Mouse (Mus musculus) neutrophil, adult 5-6 weeks (primary cell): Measurements from ENCODE around the gene Gga1. TPM values are rescaled to one million over a fixed set of nuclear protein-coding genes. Genes with fewer than 3 reads are reported as not detected.
A peak's percentile ranks its signal among the peaks of the same experiment; 100 is the strongest.

ENCODE experiments used
- ATAC-seq: fragments of 151-379, 151-347 bp; 2 replicates; pipeline ENCODE4 v1.8.0; 2017; ENCODE audit warnings: mild to moderate bottlenecking, moderate TSS enrichment; ENCODE audit not compliant: insufficient number of reproducible peaks, poor library complexity, low FRiP score, severe bottlenecking; ENCODE audit errors: extremely low read depth
- total RNA-seq: library from RNA; stranded (forward); fragments of 200-1000 nt; gene quantifications from 2 replicates; pipeline ENCODE4 v1.2.3, GENCODE M21; 2017

Gga1 gene
- total RNA-seq, result 37.2 and 39.5 TPM in 2 replicates

DNA sequence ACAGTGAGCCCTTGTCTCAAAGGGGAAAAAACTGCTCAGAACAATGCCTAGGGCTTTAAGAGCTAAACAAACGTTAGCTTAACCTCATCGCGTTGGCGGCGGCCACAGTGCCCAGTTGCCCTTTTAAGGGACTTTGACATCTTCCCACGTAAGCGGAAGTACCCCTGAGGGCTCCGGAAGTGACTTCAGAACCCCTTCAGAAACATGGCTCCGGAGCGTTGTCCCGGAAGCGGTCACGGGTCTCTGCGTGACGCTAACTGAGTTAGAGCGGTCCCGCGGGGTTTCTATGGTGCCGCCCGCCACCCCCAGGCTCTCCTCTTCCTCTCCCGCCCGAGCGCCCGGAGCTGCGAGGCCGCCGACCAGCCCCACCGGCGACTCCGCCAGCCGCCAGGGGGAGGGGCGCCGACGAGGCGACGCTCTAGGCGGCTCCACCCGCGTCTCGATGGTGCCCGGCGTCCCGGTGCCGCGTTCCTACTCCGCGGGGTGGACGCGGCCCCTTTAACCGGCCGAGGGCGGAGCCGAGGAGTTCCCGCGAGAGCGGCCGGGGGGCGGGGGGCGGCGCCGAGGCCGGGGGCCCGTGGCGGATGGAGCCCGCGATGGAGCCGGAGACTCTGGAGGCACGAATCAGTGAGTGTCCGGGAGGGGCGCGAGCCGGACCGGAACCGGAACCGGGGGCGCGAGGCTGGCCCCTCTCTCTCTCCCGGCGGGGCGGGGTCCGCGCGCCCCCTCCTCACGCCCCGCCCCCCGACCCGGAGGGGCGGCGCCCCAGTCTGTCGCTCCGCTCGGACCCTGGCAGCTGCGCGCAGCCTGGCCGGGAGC, at the start of gene Gga1:
Gene Gga1 (plus strand): TSS at position 200 of the 819 bp plus-strand sequence.
- ATAC-seq, result peak; percentile 80

DNA sequence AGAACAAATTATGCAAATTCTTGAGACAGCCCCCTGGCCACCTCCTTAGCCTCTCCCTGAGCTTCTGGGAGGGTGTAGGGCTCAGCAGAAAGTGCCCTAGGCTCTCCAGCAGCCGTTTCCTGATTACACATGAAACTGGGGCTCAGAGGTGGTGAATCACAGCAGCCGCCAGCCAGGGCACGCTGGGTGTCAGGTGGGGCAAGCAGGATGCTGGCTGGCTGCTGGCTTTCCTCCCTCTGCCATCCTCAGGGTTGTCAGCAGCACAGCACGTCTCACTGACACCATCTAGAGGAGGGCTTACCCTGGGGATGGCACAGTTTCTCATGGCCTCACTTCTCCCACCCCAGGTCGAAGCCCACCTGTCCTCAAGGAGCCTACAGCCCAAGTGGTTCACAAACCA, 48.7 kb upstream of the Gga1 start:
- ATAC-seq, result no peak; the same call in 1 of the 2 replicates

DNA sequence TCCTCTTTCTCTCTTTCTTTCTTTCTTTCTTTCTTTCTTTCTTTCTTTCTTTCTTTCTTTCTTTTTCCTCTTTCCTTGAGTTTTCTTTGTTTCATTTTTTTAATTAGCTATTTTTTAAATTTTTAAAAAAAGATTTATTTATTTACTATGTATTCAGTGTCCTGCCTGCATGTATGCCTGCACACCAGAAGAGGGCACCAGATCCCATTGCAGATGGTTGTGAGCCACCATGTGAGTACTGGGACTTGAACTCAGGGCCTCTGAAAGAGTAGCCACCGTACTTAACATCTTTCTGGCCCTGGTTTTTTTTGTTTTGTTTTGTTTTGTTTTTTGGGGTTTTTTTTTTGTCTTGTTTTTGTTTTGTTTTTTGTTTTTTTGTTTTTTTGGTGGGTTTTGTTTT, 47.4 kb upstream of the Gga1 start:
- no peak for ATAC-seq

DNA sequence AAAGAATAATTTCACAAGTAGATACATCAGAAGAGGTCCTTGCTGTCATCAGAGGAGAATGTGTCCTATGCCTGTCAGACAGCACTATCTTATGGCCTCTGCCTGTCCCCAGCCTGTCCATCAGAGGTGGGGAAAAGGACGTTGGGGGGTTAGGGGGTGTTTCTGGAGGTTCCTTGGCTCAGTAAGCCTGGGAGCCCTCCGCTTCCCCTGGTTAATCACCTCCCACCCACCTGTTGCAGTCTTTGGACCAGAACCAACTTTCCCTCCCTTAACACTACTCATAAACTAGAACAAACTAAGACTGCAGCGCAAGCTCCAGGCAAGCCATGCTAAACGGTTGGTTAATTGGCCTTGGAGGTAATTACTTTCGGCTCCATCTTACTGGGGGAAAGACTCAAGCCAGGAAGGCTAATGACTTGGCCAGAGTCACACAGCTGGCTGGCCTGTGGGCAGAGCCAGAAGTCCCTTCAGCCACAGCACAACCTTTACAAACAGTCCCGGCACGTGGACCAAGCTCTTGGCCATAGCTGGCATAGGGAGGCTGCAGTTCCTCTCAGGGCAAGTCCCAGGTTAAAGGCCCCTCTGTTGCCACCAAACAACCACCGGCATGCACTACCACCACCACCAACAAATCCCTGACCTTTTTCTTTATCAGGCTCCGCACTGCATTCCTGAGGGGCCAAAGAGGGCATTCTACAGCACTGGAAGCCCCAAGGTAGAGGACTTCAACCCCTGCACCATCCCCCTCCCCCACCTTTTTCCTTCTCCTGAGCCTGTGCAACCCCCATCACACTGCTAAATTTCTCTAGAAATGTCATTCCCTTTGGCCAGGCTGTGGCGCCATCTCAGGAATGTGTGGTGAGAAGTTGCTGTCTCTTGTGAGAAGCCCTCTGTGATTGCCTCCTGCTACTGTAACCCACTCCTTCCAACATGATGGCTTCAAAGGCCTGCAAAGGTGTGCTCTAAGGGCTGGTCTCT, 46.0 kb upstream of the Gga1 start:
- ATAC-seq, result no peak

DNA sequence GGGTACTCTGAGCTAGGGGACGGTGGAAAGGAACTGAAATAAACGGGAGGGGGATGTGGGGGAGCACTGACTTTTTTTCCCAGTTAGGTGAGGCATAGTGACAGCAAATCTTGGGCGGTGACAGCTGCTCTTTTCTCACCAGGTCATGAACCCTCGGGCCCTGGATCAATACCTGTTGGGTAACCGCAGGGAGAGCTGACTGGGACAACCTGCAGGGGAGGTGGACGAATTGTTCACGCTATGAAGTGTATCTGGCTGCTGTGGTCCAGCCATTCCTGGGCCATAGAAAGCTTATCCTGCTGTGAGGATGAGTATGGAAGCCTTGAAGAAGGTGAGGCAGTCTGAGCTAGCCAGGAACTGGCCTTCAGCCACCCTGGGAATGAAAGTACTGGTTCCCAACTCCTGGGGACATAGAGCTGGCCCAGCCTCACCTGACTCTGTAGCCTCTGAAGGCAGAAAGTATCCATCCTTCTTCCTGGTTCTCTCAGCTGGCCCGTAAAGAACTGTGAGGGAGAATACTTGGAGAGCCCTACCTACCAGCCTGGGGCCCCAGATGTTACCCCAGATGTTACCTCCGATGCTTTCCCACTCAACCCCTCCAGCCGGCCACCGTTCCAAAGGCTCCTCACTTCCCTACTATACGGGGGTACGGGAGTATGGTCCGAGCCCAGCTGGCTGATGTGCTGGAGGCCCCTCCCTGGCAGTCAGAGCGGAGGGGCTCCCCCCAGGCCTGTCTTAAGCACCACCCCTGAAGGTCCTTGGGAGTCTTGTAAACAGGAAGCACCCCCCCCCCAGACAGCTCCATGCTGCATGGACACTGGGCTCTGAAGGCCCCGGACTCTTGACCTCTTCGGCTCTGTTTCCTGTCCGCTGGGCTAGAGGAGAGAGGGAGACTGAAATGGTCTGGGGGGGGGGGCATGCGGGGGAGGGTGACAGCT, 45.0 kb upstream of the Gga1 start:
- no peak for ATAC-seq

DNA sequence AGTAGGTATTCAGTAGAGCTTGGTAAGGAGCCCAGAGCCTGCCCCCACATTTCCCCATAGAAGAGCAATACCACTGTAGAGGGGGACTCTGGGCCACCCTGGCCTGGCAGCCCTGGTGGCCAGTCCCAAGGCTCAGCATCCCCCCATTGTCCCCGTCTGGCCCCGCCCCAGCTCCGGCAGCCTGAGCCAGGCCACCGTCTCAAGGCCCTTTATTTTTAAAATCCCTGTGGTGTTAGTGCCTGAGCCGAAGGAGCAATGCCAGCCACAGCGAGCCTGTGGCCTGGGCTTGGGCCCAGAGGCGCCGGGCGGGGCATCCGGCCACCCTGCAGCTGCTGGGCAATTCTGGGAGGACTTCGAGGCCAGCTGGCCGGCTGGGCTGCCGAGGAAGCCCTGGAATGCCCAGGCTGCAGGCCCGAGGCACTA, 44.3 kb upstream of the Gga1 start:
- no peak for ATAC-seq

DNA sequence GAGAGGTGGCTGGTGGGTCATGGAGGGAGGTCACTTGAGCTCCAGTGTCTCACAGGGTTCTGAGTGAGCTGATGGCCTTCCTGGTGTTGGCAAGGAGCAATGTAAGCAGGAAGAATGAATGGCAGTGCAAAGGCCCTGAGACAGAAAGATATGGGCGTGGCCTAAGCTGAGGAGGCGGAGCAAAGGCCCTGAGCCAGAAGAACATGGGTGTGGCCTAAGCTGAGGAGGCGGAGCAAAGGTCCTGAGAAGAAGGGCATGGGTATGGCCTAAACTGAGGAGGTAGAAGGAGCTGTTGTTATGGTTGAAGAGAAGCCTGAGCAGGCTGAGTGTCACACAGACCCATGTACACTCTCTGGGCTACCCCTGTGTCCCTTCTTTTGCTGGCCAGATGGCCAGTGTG, 43.4 kb upstream of the Gga1 start:
- no peak for ATAC-seq

DNA sequence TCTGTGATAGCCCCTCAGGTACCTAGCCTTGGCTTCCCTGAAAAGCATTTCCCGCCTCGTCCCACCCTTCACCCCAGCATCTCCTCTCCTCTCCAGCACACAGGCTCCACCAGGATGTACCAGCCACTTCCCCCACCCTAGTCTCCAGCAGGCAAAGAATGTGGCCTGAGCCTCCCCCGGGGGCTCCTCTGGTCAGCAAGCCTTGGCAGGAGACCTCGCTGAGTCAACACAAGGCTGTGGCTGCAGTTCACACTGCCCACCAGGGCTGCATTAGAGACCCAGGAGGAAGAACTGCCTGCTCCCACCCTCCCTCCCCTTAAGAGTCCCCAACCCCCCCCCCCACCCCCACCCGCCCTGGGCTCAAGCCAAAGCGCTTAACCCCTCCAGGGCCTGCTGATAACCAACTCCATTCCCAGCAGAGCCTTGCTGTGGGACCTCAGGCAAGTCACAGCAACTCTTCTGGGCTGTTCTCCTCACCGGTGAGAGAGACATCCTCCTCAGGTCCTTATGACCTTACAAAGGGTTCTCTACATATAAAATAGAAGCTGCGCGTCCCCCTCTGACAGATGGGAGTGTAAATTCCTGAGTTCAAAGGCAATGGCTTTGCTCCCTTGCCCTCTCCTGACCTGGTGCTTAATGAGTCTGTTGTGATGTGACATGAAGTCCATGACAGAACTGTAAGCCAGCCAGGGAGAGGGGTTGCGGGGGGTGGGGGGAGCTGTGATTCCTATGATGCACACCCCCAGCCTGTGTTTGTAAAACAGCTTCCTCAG, 42.6 kb upstream of the Gga1 start:
- no peak for ATAC-seq

DNA sequence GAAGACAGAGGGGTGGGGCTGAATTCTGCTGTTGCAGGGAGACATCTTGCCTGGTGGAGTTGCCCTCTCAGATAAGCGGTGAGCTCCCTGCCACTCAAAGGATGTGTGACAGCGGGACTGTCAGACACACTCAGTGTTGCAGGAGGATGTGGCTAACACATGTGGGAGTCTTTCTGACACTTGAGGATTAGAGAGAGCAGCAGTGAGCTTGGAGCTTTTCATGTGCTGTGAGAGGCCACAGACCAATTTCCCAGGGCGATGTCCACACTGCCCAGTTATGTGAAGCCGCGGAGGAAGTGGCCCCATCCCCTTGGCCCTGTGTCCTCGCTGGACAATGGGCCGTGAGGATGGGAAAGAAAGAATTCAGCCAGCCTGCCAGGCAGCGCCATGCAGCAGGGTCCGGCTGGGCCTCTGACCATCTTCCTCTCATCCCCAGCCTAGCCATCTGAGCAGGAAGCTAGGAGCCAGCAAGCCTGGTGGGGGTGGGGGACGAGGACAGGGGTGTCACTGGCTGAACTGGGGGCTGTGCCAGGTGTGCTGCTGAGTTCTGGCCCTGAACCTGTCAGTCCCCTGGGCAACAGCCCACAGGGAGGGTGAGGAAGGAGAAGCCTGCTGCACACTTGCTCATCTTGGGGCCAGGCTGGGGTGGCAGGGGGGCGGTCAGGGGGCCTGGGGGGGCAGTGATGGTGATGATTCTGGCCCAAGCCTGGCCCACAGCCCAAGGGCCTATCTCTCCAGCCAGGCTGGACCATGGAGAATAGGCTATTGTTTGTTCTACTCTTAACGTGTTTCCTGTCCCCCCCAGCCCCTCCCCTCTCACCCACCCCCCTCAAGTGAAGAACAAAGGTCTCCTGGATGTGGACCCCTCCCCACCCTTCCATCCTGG, 41.5 kb upstream of the Gga1 start:
- no peak for ATAC-seq

DNA sequence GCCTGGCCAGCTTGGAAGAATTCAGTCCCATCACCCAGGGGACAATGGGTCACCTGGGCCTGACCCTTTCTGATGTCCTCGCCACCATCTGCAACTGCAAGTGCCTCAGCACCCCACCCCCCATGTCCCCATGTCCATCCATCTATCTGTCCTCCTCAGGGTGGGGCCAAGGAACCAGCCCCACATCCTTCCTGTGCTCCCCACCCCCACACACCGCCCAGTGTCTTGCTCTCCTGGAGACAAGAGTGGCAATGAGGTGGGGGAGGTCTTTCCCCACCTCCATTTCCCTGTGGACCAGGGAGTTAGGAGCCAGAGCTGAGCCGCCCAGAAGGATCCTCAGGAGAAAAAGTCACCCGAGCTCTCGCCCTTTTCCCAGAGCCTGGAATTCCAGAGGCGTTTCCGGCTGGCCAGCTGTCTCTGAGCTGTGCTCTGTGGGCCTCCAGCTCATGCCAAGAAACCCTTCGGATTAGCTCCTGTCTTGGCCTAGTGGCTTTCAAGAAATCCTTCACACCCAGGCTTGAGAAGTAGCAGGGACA, 40.8 kb upstream of the Gga1 start:
- ATAC-seq, result no peak

DNA sequence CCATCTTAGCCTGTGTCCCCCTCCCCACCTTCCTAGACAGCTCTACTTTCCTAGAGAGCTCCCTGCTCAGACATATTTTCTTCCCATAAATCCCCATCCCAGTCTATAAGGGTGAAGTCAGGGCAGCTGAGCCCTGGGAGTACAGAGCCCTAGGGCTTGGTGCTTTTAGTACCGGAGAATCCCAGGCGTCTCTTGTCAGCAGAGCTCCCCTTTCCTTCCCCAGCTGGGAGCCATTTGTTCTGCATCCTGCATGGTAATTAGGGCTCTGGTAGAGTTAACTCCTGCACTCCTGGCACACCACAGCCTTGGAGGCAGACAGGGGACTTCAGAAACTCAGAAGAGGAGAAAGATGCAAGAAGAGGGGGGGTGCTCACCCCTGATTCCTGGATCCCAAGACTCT, 37.2 kb upstream of the Gga1 start:
- ATAC-seq, result no peak

DNA sequence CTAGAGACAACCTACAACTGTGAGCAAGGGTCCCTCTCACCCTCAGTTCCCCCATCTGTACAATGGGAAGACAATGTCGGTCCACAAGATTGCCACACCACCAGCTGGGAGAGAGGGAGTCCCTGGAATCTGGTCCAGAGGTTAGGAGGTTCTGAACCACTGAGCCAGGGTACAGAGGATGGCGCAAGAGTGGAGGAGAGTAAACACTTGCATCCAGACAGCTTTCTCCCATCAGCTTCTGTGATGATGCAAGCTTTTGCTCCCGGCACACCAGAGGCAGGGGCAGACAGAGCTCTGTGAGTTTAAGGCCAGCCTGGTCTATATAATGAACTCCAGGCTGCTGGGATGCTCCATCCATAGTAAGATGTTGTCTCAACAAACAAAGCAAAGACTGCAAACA, 36.7 kb upstream of the Gga1 start:
- ATAC-seq, result no peak

DNA sequence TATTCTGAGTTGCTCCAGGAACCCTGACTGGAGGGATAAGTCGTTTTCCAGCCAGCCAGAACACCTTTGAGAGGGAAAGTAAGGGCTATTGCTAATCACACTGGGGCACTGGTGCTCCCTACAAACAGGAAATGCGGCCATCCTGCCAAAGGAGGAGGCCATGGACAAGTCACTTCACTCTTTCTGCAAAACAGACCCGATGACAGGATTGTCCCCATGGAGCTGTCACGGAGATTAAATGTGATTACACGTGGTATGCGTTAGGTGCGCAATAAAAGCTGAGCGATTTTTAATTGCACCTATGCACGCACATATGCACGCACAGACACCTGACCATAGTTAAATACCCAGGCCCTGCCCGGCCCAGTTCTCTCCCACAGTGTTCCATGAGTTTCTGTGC, 36.2 kb upstream of the Gga1 start:
- ATAC-seq, result no peak

DNA sequence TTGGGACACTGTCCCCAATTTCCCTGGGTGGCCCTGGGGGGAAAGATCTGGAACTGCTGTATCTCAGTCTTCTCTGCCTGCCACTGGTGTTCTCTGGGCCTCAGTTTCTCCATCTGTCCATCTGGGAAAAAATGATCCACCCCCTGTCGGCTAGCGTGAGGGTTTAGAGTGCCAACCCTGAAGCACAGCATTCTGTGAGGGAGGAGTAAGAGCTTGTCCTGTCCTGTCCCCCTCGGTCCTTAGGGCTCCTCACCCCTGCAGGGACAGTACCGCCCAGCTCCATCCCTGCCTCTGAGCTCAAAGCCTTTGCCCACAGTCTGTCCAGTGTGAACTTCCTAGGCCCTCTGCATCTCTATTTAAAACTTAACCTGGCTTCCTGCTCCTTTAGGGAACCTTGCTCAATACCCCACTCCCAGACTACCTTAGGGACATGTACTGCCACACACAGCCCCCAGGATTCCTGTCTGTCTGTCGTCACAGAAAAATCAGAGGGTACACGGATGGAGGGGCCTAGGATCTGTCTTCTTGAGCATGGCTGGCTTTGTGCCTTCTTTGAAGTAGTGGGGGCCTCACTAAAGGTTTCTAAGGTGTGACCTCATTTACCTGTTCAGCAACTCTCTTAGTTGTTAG, 35.7 kb upstream of the Gga1 start:
- no peak for ATAC-seq

DNA sequence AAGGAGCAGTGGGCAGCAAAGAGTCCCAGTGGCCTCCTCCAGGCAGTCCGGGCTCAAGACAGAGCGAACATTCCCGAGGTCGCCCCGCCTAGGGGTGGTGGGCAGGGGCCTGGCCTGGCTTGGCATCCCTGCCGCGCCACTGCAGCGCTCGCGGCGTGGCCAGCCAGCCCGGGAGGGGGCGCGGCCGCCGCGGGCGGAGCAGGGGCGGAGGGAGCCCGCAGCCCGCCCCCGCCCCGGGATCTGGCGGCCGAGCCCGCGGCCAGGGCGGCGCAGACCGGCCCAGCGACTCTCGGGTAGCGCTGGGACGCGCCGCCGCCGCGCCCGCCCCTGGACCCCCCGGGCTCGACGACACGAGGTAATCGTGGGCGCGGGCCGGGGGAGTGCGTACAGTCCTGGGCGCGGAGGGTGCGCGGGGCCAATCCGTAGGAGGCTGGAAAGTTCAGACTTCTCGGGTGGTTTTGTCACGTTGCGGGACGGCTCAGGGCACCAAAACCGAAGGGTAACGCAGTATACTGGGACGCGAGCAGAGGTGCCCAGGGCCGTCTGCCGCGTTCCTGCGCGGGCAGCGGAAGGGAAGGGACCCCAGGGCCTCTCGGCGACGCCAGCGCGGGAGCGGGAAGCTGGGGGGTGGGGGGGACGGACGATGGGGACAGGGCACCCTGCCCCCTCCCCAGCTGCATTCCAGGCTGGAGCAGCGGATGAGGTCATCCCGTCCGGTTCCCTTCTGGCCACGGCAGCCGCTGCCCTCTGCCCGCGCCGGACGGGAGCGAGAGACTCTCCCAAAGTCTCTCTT, 34.4 kb upstream of the Gga1 start, which contains the start of gene Cdc42ep1:
Gene Cdc42ep1 (plus strand): TSS at position 254 of the 793 bp plus-strand sequence.
- ATAC-seq, result no peak
